Mouse (Mus musculus): ENCODE results near the gene Gm10486.
"Not testable (repeated sequence)": the region's sequence is repeated elsewhere in the genome, so short reads cannot be mapped to it uniquely, and the experiment has no call there.

Gm10486 gene

DNA sequence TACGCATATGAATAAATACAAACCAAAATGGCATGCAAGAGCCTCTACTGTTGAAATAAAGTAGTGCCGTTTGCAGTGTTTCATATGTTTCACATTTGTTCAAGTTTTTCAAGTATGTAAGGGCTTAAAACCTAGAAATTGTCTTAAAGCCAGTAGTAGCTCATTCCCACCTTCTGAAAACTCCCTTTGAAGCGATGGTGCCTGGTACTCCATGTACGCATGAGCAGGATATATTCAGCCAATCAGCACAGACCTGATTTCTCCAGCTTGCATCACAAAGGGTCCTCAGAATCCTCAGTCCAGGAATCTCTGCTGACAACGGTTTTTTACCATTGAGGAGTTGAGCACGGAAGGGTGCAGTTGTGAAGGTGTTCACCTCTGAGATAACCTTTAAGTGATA lies at the start of gene Gm10486:
Gene Gm10486, plus strand, starts transcription at position 301 of the 400 bp plus-strand sequence.
- DNase-seq, result not testable (repeated sequence)
